Mouse (Mus musculus) heart, adult 11 months (tissue): ENCODE data around the gene Pcbp3.

Source experiments
- DNase-seq: peaks from one replicate; pipeline ENCODE4 v3.0.0; 2022

Gene Pcbp3

DNA sequence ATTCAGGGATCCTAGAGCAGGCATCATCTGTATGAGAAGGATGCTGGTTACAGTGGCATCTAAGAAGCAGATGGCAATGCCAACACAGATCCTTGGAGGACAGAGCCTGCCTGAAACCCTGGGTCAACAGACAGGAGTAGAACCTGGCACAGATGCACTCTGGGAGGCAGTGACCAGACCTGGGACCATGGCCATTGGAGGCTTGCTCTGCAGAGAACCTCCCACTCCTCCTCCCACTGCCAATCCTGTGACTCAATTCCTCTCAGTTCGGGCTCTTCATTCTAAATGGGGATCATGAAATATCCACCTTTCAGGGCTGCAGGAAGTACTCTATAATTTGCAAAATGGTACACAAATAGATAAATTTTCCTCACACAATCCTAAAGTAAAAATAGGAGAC lies 120.5 kb downstream of the Pcbp3 start:
- peak; percentile 56 for DNase-seq

DNA sequence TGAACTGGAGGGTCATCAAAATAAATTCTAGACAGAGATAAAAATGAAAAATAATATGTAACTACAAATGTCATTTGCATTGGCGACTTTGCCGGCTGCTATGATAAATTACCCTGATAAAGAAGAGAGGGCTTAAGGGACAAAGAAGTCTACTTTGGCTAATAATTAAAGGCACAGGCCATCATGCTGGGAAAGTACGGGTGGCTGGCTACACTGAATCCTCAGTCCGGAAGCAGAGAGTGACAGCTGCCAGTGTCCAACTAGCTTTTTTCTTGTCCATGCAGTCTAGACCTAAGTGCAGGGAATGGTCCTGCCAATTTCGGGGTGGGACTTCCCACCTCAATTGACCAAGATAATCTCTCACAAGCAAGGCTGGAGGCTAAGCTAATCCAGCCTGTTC lies 121.1 kb downstream of the Pcbp3 start:
- peak; percentile 41 for DNase-seq

DNA sequence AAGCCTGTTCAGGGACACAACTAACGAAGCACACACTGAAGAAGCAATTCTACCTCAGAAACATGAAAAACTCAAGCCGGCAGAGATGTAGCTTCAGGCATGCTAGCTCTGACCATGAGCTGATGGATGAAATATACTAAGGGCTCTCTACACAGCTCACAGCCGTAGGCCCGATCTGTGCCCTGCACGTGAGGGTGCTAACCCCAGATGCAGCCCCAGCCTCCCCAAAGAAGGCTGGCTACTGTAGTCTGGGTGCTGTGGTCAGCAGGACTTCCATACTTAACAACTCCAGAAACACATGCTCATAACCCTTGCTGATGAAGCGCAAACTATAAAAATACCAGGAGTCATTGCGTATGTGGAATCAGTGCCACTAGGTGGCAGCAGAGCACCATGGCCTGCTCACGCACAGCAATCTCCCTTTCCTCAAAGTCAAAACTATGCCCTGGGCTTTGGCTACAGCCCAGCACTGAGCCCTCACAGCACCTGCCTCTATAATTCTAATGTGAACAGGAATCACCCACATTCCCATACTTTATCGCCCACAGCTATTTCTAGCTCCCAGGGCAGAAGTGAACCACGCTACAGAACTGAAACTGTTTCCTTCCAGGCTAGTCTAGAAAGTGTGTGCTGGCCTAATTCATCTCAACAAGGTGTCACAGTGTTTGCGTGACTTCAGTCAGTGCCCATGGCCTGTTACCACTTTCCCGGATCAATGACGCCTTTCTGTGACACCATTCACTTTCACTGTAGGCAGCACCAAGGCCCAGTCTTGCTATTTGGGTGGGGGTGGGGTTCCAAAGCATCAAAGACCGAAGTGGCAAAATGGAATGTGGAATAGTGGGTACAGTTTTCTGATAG lies 126.0 kb downstream of the Pcbp3 start:
- DNase-seq: peak; percentile 91

DNA sequence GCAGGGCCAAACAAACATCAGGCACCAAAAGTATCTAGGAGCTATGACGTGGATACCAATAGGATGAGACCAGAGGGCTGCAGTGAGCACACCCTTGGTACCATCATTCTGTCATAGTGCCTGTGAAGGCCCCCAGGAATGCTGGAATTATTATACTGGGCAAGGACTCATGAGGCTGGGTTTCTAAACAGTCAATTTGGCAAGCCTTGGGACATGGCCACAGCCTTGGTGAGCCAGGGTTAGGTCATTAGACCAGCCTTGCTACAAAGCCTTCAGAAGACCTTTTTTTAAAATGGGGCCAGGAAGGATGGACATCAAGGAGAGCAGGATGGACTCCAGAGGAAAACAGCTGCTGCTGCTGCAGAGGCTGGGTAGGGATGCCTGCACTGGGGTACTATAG lies 128.8 kb downstream of the Pcbp3 start:
- DNase-seq: peak; percentile 55

- DNase-seq: peak; percentile 86
These were observed 129.8 kb downstream of the Pcbp3 start for GRCm38 (mm10) chr10:76831915-76832314.

GRCm38 (mm10) chr10:76831151-76831550 lies 130.5 kb downstream of the Pcbp3 start:
- peak; percentile 43 for DNase-seq

DNA sequence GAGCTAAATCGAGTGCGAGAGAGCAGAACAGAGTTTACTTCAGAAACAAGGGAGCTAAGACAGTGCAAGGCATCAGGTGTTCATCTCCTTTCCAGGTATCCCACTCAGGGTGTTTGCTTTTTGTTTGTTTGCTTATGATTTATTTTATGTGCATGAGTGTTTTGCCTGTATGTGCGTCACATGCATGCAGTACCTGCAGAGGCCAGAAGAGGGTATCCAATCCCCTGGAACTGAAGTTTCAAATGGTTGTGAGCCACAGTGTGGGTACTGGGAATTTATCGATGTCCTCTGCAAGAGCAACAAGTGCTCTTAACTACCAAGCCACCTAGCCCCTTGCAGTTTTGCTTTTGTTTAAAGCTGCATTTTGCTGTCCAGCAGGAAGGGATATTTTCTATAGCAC lies 132.8 kb downstream of the Pcbp3 start:
- DNase-seq: peak; percentile 29

GRCm38 (mm10) chr10:76822698-76823097 lies 139.0 kb downstream of the Pcbp3 start:
- DNase-seq: peak; percentile 84

DNA sequence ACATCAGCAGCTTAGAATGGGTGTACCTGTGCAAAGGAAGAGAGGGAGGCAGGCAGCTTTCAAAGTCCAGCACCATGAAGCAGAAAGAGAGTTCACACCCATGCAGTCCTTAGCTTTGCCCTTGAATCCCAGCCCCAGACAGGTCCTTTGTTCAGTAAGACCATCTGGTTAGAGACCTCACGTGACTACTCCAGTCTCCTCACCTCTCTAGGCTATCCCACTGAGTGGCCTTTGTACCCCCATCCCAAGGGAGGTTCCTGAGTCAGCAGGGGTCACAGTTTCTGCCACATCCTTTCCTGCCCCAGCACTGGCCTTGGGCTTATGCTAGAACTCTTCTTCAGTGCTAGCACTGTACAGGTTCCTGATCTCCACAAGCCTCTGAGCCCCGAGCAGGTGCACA lies 142.4 kb downstream of the Pcbp3 start:
- DNase-seq: peak; percentile 27

GRCm38 (mm10) chr10:76818337-76818736 lies 143.3 kb downstream of the Pcbp3 start:
- DNase-seq: peak; percentile 39

GRCm38 (mm10) chr10:76816930-76817329 lies 144.8 kb downstream of the Pcbp3 start:
- DNase-seq: peak; percentile 30

DNA sequence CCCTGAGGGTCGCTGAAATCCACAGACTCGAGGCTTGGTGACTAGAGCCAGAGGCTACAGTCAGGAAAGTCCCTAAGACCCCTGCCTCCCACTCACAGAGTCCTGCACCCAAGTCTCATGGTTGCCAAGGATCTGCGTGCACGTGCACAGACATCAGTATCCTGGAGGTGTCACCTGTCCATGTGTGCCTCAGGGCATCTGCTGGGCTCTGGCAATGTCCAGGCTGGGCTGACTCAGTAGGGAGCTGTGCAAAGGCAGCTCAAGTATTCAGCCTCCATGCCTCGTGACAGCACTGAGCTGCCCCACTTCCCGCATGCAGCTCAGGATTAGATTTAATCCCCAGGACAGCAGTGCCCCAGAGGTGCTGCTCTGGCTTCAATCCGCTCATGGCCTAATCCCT lies 145.3 kb downstream of the Pcbp3 start:
- DNase-seq: peak; percentile 74

DNA sequence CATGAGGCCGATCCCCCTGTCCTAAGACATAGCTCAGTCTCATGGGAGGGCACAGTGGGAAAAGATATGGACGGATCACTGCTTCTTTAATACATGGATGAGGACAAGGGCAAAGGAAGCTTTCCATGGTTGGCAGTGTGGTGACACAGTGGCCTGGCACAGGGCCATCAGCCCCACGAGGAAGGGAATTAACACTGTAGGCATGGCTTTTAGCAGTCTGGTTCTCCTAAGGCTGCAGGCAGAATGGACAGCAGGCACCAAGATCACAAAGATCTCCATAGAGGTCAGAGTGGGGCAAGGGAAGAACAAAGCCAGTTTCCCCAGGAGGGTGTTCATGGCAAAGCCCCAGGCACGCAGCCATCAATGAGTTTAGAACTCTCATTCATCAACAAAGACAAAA lies 146.2 kb downstream of the Pcbp3 start:
- DNase-seq: no peak

GRCm38 (mm10) chr10:76814811-76815210 lies 146.9 kb downstream of the Pcbp3 start:
- peak; percentile 87 for DNase-seq

DNA sequence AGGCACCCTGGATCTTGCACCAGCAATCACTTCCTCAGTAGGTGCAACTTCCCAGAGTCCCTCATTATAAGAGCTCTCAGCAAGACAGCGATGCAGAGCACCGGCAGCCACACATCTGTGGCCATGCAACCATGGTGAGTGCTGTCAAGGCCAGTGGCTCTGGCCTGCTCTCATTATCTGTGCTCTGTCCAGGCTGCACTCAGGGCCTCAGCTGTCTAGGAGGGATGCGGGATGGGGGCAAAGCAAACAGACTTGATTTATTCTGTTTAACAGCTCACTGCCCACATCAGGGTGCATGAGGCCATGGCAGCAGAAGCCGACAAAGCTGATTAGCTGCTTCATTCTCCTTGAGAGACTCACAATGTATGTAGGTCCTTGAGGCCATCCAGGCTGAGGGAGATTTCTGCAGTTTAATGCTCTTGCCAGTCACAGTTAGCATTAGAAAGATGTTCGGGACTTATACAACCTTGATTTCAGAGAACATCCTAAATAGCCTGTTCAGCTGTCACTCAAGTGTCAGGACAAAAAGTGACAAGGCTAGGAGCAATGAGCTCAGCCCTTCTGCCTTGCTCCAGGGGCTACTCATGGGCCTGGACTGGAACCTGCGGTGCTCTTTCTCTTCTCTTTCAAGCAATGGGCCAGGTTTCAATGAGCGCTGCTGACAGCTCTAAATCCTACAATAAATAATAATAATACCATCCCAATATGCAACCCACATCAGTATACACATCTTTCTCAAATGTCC lies 151.6 kb downstream of the Pcbp3 start:
- no peak for DNase-seq

DNA sequence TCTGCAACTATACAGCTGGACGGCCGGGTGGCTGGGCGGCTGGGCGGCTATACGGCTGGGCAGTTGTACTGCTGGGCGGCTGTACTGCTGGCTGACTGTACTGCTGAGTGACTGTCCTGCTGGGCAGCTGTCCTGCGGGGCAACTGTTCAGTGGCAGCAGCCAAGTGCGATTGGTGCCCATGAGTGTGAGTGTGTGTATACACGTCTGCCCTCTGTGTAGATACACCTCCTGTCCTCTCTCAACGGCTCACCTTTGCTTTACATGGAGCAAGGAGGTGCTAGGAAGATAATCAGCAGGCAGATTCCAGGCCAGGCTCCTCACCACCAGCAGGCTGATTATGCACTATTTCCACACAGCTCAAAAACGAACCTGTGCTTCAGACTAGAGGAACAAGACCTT lies 152.2 kb downstream of the Pcbp3 start:
- DNase-seq: no peak

GRCm38 (mm10) chr10:76808446-76809400 lies 153.0 kb downstream of the Pcbp3 start:
- no peak for DNase-seq

DNA sequence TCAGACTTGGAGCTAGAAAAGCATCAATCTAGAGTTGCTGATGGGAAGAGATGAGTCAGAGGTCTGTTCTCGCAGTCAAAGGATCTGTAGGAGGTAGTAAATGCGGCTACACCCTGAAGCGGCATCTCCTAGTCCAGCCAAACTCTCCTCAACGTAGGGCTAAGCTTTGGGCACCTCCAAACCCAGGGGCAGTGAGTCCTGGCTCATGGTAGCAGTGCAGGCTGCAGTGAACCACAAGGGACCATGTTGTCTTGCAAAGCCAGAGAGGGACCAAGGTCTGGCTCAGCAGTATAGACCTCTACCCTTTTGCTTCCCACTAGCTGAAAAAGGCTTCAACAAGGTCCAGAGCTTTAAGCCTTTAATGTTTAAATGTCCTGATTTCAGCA lies 159.2 kb downstream of the Pcbp3 start:
- DNase-seq: no peak

DNA sequence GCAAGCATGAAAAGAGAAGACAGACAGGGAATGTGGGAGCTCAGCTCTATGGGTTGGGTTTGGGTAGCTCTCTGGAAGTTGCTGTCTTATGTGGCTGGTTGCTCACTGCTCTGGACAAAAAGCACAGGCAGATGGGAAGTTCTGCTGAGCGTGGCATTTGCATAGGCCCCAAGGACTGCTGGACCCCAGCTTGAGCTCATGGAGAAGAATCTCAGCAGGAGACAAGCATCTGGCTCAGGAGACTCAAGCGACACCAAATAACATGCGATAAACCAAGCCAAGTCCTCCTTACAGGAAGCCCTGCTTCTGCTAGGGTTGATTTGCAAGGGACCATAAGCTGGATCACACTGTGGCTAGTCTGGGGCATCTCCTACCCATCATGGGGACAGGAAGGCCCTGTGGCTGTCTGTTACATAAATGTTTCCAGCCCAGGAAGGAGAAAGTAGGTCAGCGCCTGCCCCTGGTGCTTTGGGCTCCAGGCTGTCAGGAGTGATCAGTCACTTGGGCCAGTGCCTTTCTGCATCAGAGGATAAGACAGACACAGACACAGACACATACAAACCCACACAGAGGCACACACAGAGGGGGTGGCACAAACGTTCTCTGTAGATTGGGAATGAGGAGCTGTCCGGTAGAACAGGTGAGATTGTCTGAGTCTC lies 159.7 kb downstream of the Pcbp3 start:
- DNase-seq: peak; percentile 95

DNA sequence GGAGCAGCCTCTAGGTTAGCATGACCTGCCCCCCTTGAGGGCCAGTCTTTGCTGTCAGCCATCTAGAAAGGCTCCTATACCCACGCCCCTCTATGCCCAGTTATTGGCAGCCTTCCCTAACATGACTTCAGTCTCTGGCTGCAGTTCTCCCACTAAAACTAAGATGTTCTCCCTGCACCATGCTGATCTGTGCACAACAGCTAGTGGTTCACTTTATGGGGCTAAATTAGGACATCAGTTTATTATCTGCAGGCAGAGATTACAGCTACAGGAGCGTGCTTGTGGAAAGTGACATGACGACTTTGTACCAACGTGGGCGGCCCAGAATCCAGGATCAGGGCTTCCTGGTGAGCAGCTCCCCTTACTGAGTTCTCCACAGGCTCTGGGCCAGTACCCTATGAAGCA lies 160.4 kb downstream of the Pcbp3 start:
- DNase-seq: no peak

DNA sequence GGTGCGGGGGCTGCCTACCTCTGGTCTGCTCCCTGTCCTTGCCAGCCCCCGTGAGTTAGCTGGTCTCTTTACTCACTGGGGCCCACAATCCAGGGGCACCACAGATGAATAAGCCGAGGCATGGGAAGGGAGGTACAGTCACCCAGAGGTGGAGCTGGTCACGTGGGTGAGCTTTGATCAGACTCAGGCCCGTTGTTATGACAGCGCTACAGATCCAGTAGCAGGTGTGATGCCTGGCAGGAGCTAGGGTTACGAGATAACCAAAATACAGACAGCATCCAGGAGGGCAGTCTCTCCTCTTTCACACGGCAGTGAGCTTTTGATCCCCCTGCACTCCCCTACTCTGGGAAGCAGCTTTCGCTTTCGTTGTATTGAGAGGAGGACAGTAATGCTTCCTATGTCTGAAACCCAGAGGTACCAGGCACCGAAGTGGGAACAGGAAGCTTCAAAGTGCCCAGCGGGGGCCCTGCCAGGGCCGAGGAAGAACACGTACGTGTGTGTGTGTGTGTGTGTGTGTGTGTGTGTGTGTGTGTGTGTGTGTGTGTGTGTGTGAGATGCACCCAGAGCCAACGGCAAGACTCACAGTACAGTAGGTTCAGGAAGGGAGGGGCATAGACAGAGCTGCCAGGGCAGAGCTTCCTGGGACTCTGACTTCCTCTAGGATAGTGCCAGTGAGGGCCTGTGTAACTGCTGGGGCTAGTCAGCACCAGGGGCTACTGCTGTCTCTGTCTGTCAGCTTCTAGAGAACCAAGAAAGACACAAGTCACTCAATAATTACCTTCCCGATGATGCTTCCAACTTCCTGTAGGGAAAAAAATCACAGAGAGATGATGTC lies 162.7 kb downstream of the Pcbp3 start:
- peak; percentile 91 for DNase-seq

DNA sequence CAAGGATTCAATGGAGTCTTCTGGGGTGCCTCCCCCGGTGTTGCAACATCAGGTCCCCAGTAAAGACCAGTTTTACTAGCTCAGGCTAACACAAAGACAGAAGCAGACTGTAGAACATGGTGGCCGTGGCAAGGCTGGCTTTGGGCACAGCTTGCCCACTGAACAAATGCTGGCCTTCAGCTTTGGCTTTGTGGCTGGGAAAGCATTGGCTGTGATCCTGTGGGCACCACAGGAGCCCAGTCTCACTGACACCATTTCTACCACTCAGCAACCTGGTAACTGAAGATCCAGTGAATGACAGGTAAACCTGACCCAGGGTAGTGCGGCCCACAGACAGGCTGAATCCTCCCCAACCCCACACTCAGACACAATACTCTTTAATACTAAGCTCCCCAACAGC lies 167.6 kb downstream of the Pcbp3 start:
- DNase-seq: no peak
